Mouse (Mus musculus) brain, embryonic 14.5 days (tissue): ENCODE results near the gene Tnxb.

ENCODE experiments used
- CTCF ChIP-seq: fragments of 200-500 bp; IDR thresholded peaks from 2 replicates; pipeline ENCODE4 v1.5.1; 2012; ENCODE audit warnings: inconsistent platforms, mild to moderate bottlenecking, moderate library complexity, borderline replicate concordance; ENCODE audit not compliant: insufficient read depth, insufficient read length; ENCODE audit errors: extremely low read depth
- POLR2A ChIP-seq: fragments of 200-500 bp; IDR thresholded peaks from 2 replicates; pipeline ENCODE4 v1.6.1; 2012; ENCODE audit warnings: mild to moderate bottlenecking, inconsistent platforms, borderline replicate concordance; ENCODE audit not compliant: poor library complexity, insufficient read depth, insufficient read length, severe bottlenecking; ENCODE audit errors: extremely low read depth

DNA sequence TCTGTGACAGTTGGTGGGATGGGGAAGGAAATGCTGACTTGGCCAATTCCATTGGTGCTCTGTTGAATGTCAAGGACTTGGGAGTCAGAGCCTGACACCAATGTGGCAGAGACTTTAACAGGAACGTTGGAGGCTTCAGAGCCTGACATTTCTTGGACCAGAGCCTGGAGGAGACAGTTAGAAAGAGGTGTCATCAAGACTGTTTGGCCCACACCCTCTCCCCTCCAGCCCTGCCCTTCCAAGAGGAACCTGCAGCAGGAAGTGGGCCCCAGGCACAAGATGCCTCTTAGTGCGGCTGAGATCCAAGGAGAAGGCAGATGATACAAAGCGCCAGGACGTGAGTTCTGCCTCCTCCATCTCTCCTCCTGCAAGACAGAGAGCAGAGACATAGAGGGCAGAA, 69.9 kb downstream of the Tnxb start:
- TF ChIP-seq POLR2A (no peak), CTCF (no peak)
